Mouse (Mus musculus): Measurements from ENCODE around the gene Alox5ap. TPM values are rescaled to one million over a fixed set of nuclear protein-coding genes. Genes with fewer than 3 reads are reported as not detected.

Alox5ap gene
- total and polyA plus RNA-seq, 3 experiments, result 2.0 to 26.4 (median 9.9) TPM

DNA sequence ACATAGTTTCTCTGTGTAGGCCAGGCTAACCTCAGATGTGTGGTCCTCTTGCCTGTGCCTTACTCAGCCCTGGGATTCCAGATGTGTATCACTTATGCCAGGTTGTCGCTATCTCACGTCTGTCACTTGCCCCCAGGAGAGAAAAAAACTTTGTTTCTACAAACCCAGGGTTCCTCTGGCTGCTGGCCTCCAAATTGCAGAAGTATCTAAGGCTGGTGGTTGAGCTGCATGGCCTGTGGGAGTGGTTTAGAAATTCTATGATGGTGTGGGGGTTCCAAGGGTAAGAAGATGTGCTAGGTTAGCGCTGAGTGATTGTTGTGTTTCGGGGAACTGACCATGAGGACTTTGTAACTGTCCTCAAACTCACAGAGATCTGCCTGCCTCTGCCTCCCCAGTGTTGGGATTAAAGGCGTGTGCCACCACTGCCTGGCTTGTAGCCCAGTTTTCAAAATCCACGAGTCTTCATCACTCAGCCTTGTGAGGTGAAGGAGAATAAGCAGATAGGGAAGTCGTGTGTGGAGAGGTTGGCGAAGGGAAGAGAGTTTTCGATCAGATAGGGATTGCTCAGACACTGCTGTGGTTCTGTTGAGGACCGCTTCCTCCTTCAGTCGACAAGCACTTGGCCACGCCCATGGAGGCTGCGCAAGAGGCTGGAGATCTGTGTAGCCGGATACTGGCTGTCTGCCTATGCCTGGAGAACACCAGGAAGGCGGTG lies 10.0 kb downstream of the Alox5ap start:
- 0 out of 4 replicates have a peak, but pooled peaks cover 0 to 3% of the 10 kb centered on the region in 2 experiments for H3K4me1 ChIP-seq (ENCODE audit: control insufficient read depth in 1 of 2, insufficient read depth in 2 of 2)
- in situ Hi-C loops (cut with MboI; ENCODE audit: low pct_ligation_motif_present, low pct_unique_long_range_greater_than_20kb, low sequenced_read_pairs), result no loop called here
- H3K9me3 ChIP-seq (replicated peaks; ENCODE audit: low read length), result peaks cover 5% of the 10 kb centered on the region
- no peaks in the 10 kb centered on the region for H3K79me2 ChIP-seq (replicated peaks; ENCODE audit: control insufficient read depth, extremely low read depth, insufficient read depth, poor library complexity, severe bottlenecking)
- no peaks in the 10 kb centered on the region for H3K27me3 ChIP-seq (replicated peaks)
- peaks cover 0 to 2% of the 10 kb centered on the region in 2 experiments for H3K36me3 ChIP-seq (replicated peaks in 1 of 2; ENCODE audit: control insufficient read depth in 1 of 2, insufficient read depth in 1 of 2, low read length in 1 of 2)
- DNase-seq (ENCODE audit: extremely low read depth), result no peak
- H3K4me2 ChIP-seq (ENCODE audit: insufficient read depth, low read depth, poor library complexity, severe bottlenecking), result no peak overlapping the region
- no peak overlapping the region for H3K27ac ChIP-seq (ENCODE audit: insufficient read depth, low read depth)
- no peak overlapping the region for H3K4me3 ChIP-seq (replicated peaks in 1 of 3; ENCODE audit: low read depth in 2 of 3, low read length in 2 of 3, poor library complexity in 1 of 3)
- no peak overlapping the region for H3K9ac ChIP-seq (ENCODE audit: insufficient read depth, low read depth)
- dilution Hi-C loops (cut with MboI; ENCODE audit: extremely low pct_ligation_motif_present, extremely low pct_unique_long_range_greater_than_20kb, low sequenced_read_pairs), result no loop called here
- no peak for TF ChIP-seq SMC3 (IDR thresholded peaks at IDR 0.05; ENCODE audit: low read depth, low read length)
- TF ChIP-seq TCF12 (IDR thresholded peaks at IDR 0.05; ENCODE audit: low read depth, low read length), result no peak
- TF ChIP-seq MEF2A (IDR thresholded peaks at IDR 0.05; ENCODE audit: borderline replicate concordance, low read depth, low read length), result no peak
- no peak for TF ChIP-seq GABPA (IDR thresholded peaks at IDR 0.05; ENCODE audit: insufficient replicate concordance, low read depth, low read length)
- TF ChIP-seq ZNF384 (IDR thresholded peaks at IDR 0.05; ENCODE audit: low read depth, low read length), result no peak
- TF ChIP-seq NRF1 (IDR thresholded peaks at IDR 0.05; ENCODE audit: low read depth, low read length), result no peak
- TF ChIP-seq BHLHE40 (IDR thresholded peaks at IDR 0.05; ENCODE audit: low read depth, low read length), result no peak
- no peak for TF ChIP-seq MAFK (IDR thresholded peaks at IDR 0.05; ENCODE audit: insufficient replicate concordance, low read length)
- no peak for TF ChIP-seq MYC (IDR thresholded peaks at IDR 0.05; ENCODE audit: low read depth, low read length)
- no peak for TF ChIP-seq MAZ (IDR thresholded peaks at IDR 0.05; ENCODE audit: low read depth, low read length)
- TF ChIP-seq EP300 (IDR thresholded peaks at IDR 0.05; ENCODE audit: low read length), result no peak
- TF ChIP-seq MAX (IDR thresholded peaks at IDR 0.05; ENCODE audit: low read length), result no peak
- TF ChIP-seq POLR2AphosphoS2 (IDR thresholded peaks at IDR 0.05; ENCODE audit: low read depth, low read length), result no peak
- no peak for TF ChIP-seq UBTF (IDR thresholded peaks at IDR 0.05; ENCODE audit: low read depth, low read length)
- no peak for TF ChIP-seq ETS1 (conservative IDR thresholded peaks at IDR 0.05; ENCODE audit: low read depth, low read length)

DNA sequence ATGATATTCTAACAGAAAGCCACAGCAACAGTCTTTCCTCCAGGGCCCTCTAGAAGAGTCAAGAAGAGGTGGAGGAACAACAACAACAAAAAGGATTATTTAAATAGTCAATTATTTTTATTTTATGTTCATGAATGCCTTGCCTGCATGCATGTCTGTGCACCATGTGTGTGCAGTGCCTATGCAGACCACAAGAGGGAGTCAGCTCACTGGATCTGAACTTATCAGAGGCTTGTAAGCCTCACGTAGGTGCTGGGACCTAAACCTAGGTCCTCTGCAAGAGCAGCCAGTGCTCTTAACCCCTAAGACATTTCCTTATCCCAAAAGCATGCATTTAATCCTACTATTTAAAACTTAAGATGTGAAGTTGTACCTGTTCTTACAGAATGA lies 10.5 kb downstream of the Alox5ap start:
- no peak overlapping the region for H3K27ac ChIP-seq (ENCODE audit: insufficient read depth, low read depth)
- H3K79me2 ChIP-seq (replicated peaks; ENCODE audit: control insufficient read depth, extremely low read depth, insufficient read depth, poor library complexity, severe bottlenecking), result no peaks in the 10 kb centered on the region
- no peak overlapping the region for H3K9ac ChIP-seq (ENCODE audit: insufficient read depth, low read depth)
- dilution Hi-C loops (cut with MboI; ENCODE audit: extremely low pct_ligation_motif_present, extremely low pct_unique_long_range_greater_than_20kb, low sequenced_read_pairs), result no loop called here
- H3K36me3 ChIP-seq (replicated peaks in 1 of 2; ENCODE audit: control insufficient read depth in 1 of 2, insufficient read depth in 1 of 2, low read length in 1 of 2), result peaks cover 0 to 2% of the 10 kb centered on the region in 2 experiments
- no peak overlapping the region for H3K4me2 ChIP-seq (ENCODE audit: insufficient read depth, low read depth, poor library complexity, severe bottlenecking)
- H3K4me1 ChIP-seq (ENCODE audit: control insufficient read depth in 1 of 2, insufficient read depth in 2 of 2), result 0 out of 4 replicates have a peak, but pooled peaks cover 0 to 3% of the 10 kb centered on the region in 2 experiments
- no peak for DNase-seq (ENCODE audit: extremely low read depth)
- no peaks in the 10 kb centered on the region for H3K27me3 ChIP-seq (replicated peaks)
- peaks cover 5% of the 10 kb centered on the region for H3K9me3 ChIP-seq (replicated peaks; ENCODE audit: low read length)
- no peak overlapping the region for H3K4me3 ChIP-seq (replicated peaks in 1 of 3; ENCODE audit: low read depth in 2 of 3, low read length in 2 of 3, poor library complexity in 1 of 3)
- no peak; the same call in none of the 2 replicates for TF ChIP-seq RAD21 (IDR thresholded peaks at IDR 0.05; ENCODE audit: low read depth, low read length)
- no peak for TF ChIP-seq CTCF (conservative IDR thresholded peaks at IDR 0.05 in 1 of 2, IDR thresholded peaks at IDR 0.05 in 1 of 2; ENCODE audit: low read depth in 2 of 2, low read length in 2 of 2)
- TF ChIP-seq CHD1 (IDR thresholded peaks at IDR 0.05; ENCODE audit: low read depth, low read length), result no peak
- in situ Hi-C loops (cut with MboI; ENCODE audit: low pct_ligation_motif_present, low pct_unique_long_range_greater_than_20kb, low sequenced_read_pairs), result no loop called here

Measured in CH12.LX (cell line).